Mouse (Mus musculus) ES-E14 (cell line): ENCODE measurements around the gene Samm50. TPM values are rescaled to one million over a fixed set of nuclear protein-coding genes. Genes with fewer than 3 reads are reported as not detected.

Source experiments
- DNase-seq: peaks from one replicate; pipeline ENCODE4 v3.0.0-alpha.2; 2013; ENCODE audit warnings: low read depth, low spot score
- H3K27ac ChIP-seq: 2 replicates; pipeline ENCODE4 v1.5.1; 2012; ENCODE audit warnings: low read depth, mild to moderate bottlenecking, low read length, moderate library complexity, mixed read lengths; ENCODE audit not compliant: poor library complexity, insufficient read depth, severe bottlenecking
- H3K36me3 ChIP-seq: 2 replicates; pipeline ENCODE4 v1.6.1; 2012; ENCODE audit warnings: mild to moderate bottlenecking, low read length, moderate library complexity, mixed read lengths; ENCODE audit not compliant: control insufficient read depth, poor library complexity, insufficient read depth, severe bottlenecking
- H3K4me1 ChIP-seq, 2 experiments: fragments of 150-350 bp in 1 of 2; sonication (generic) in 1 of 2; 2 replicates each; pipeline ENCODE4 v1.6.1; 2012; ENCODE audit warnings: low read length in 2 of 2, mild to moderate bottlenecking in 1 of 2, mixed read lengths in 1 of 2; ENCODE audit not compliant: control insufficient read depth in 2 of 2, insufficient read depth in 2 of 2, poor library complexity in 1 of 2
- H3K4me3 ChIP-seq, 2 experiments: fragments of 150-350 bp in 1 of 2; sonication (generic) in 1 of 2; 2 replicates each; pipeline ENCODE4 v1.5.1; 2012; ENCODE audit warnings: low read length in 2 of 2, low read depth in 1 of 2, mild to moderate bottlenecking in 1 of 2, mixed read lengths in 1 of 2; ENCODE audit not compliant: insufficient read depth in 1 of 2, poor library complexity in 1 of 2, severe bottlenecking in 1 of 2
- H3K9ac ChIP-seq: 2 replicates; pipeline ENCODE4 v1.6.1; 2012; ENCODE audit warnings: low read depth, mild to moderate bottlenecking, low read length, mixed read lengths; ENCODE audit not compliant: poor library complexity, insufficient read depth, severe bottlenecking
- H3K9me3 ChIP-seq: fragments of 150-350 bp; sonication (generic); 2 replicates; pipeline ENCODE4 v1.6.1; 2012; ENCODE audit warnings: low read depth, mild to moderate bottlenecking, low read length; ENCODE audit not compliant: control insufficient read depth, insufficient read depth
- CHD2 ChIP-seq: IDR thresholded peaks from 2 replicates; pipeline ENCODE4 v1.6.1; 2014; ENCODE audit warnings: mild to moderate bottlenecking, low read depth, low read length, inconsistent platforms
- HCFC1 ChIP-seq: IDR thresholded peaks from 2 replicates; pipeline ENCODE4 v1.6.1; 2012; ENCODE audit warnings: low read length, inconsistent platforms, borderline replicate concordance; ENCODE audit not compliant: insufficient read depth
- MAFK ChIP-seq: IDR thresholded peaks from 2 replicates; pipeline ENCODE4 v1.6.1; 2014; ENCODE audit warnings: mild to moderate bottlenecking, low read depth, low read length, inconsistent platforms; ENCODE audit not compliant: insufficient read depth
- ZC3H11A ChIP-seq: IDR thresholded peaks from 2 replicates; pipeline ENCODE4 v1.6.1; 2012; ENCODE audit warnings: low read depth, mild to moderate bottlenecking, inconsistent platforms, low read length, borderline replicate concordance
- ZNF384 ChIP-seq: IDR thresholded peaks from 2 replicates; pipeline ENCODE4 v1.6.1; 2012; ENCODE audit warnings: low read depth, low read length, inconsistent platforms
- in situ Hi-C, 2 experiments: fragments of 600-800 bp; cut with MboI; formaldehyde crosslinking; loops; one replicate each; pipeline ENCODE4 v1.15.1; 2025; ENCODE audit warnings: low sequenced_read_pairs in 2 of 2, inconsistent platforms in 1 of 2; ENCODE audit not compliant: unreplicated experiment in 2 of 2
- total RNA-seq: library from RNA; depleted of rRNA; stranded (reverse); fragments of 300-350 nt; gene quantifications from 2 replicates; pipeline ENCODE4 v1.2.3, GENCODE M21; 2012

Gene Samm50
- total RNA-seq, 1 experiment: 107 TPM

GRCm38 (mm10) chr15:84212031-84212755 is 20.2 kb downstream of the Samm50 start:
- Histone ChIP-seq H3K4me1 (peaks cover 0 to 20% of the 10 kb centered on the region in 2 experiments; a peak in 2 of 4 replicates), H3K27ac (no peak overlapping the region), H3K9me3 (no peaks in the 10 kb centered on the region), H3K4me3 (no peak overlapping the region), H3K36me3 (peaks cover 50% of the 10 kb centered on the region), H3K9ac (no peak overlapping the region)
- no peak for TF ChIP-seq ZNF384
- peak; percentile 64; the same call in 1 of the 2 replicates for TF ChIP-seq ZC3H11A
- peak; percentile 79 for DNase-seq
- in situ Hi-C loops: no loop called here

GRCm38 (mm10) chr15:84212756-84213105 is 20.7 kb downstream of the Samm50 start:
- H3K36me3 ChIP-seq: peaks cover 48% of the 10 kb centered on the region
- H3K4me1 ChIP-seq: peaks cover 0 to 20% of the 10 kb centered on the region in 2 experiments; a peak in 2 of 4 replicates
- TF ChIP-seq ZNF384 (no peak), HCFC1 (no peak), ZC3H11A (no peak)
- in situ Hi-C loops: no loop called here
- no peak for DNase-seq
- no peak overlapping the region for H3K27ac ChIP-seq
- no peaks in the 10 kb centered on the region for H3K9me3 ChIP-seq
- H3K4me3 ChIP-seq: no peak overlapping the region
- H3K9ac ChIP-seq: no peak overlapping the region

- no peaks in the 10 kb centered on the region for H3K9me3 ChIP-seq
- TF ChIP-seq ZNF384 (no peak), HCFC1 (no peak), ZC3H11A (no peak)
- peaks cover 0 to 22% of the 10 kb centered on the region in 2 experiments; a peak in 3 of 4 replicates for H3K4me1 ChIP-seq
- no peak overlapping the region for H3K27ac ChIP-seq
- H3K36me3 ChIP-seq: peaks cover 46% of the 10 kb centered on the region
- DNase-seq: no peak
- no peak overlapping the region for H3K9ac ChIP-seq
- in situ Hi-C loops: no loop called here
- no peak overlapping the region for H3K4me3 ChIP-seq
Observed at GRCm38 (mm10) chr15:84213162-84213739, 21.2 kb downstream of the Samm50 start.

GRCm38 (mm10) chr15:84214476-84214875 is 22.4 kb downstream of the Samm50 start:
- in situ Hi-C loops: no loop called here

GRCm38 (mm10) chr15:84215273-84215672 is 23.2 kb downstream of the Samm50 start:
- H3K9me3 ChIP-seq: no peaks in the 10 kb centered on the region
- peaks cover 35% of the 10 kb centered on the region for H3K36me3 ChIP-seq
- peaks cover 0 to 23% of the 10 kb centered on the region in 2 experiments; a peak in 3 of 4 replicates for H3K4me1 ChIP-seq
- in situ Hi-C loops: no loop called here
- DNase-seq: no peak
- H3K27ac ChIP-seq: no peak overlapping the region
- no peak overlapping the region for H3K9ac ChIP-seq
- H3K4me3 ChIP-seq: no peak overlapping the region
- TF ChIP-seq CHD2 (no peak), ZNF384 (no peak), MAFK (no peak), ZC3H11A (no peak), HCFC1 (no peak)

More at GRCm38 (mm10) chr15:84214476-84214875, 22.4 kb downstream of the Samm50 start:
- TF ChIP-seq HCFC1 (no peak), ZNF384 (no peak), ZC3H11A (no peak), MAFK (no peak), CHD2 (no peak)
- no peak for DNase-seq
- Histone ChIP-seq H3K4me3 (no peak overlapping the region), H3K9me3 (no peaks in the 10 kb centered on the region), H3K36me3 (peaks cover 39% of the 10 kb centered on the region), H3K4me1 (peaks cover 0 to 23% of the 10 kb centered on the region in 2 experiments; a peak in 3 of 4 replicates), H3K27ac (no peak overlapping the region), H3K9ac (no peak overlapping the region)
